Mouse (Mus musculus): Measurements from ENCODE around the gene Rassf7.

DNA sequence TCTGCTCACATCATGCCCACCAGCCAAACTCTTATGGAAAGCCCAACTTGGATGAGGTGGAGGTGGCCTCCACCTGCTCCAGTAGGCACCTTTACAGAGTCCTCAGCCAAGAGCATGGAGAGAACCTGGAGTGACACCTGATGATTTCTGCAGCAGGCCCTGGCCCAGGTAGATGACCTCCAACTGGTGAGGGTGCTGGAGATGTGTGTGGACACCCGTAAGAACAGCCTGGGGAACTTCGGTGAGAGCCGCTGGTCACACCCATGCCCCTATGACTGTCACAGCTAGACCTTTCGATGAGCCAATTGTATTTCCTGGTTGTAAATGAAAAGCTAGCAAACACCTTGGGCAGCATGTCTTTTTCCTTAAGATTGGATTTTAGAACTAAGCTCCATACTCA lies 17.5 kb upstream of the Rassf7 start:
- TF ChIP-seq CTCF (IDR thresholded peaks at IDR 0.05; ENCODE audit: extremely low read depth, insufficient read length, insufficient replicate concordance, low read depth, low read length) (no peak), POLR2A (IDR thresholded peaks at IDR 0.05; ENCODE audit: low read depth, low read length) (no peak)
